Mouse (Mus musculus) left cerebral cortex, adult 8-10 months (tissue): Measurements from ENCODE around the gene Gabrb1. TPM values are rescaled to one million over a fixed set of nuclear protein-coding genes. Genes with fewer than 3 reads are reported as not detected.

ENCODE experiments used
- total RNA-seq, 4 experiments: library from RNA; stranded (reverse); gene quantifications; 2 replicates each; pipeline ENCODE4 v1.2.4; 2022

Gene Gabrb1
- total RNA-seq, 4 experiments from 2014 or later: 82.8 to 100 (median 89.7) TPM

Other genes with a start within 250 kb of the Gabrb1 start
- 1 to 10 TPM in 1 of 4 experiments, not detected in 3; 1.0 TPM for gene Cox7b2, start 109.9 kb upstream of the Gabrb1 start, total RNA-seq
- gene Gabra4, start 195 bp downstream of the Gabrb1 start, total RNA-seq: 100 to 1,000 TPM in 3 of 4 experiments, 10 to 100 TPM in 1; 96.0 to 117 (median 108) TPM